Mouse (Mus musculus) right cerebral cortex, postnatal 14 days (tissue): ENCODE measurements around the gene Cnbp.

Experiments
- DNase-seq: peaks from one replicate; pipeline ENCODE4 v3.0.0; 2022

The Cnbp gene

DNA sequence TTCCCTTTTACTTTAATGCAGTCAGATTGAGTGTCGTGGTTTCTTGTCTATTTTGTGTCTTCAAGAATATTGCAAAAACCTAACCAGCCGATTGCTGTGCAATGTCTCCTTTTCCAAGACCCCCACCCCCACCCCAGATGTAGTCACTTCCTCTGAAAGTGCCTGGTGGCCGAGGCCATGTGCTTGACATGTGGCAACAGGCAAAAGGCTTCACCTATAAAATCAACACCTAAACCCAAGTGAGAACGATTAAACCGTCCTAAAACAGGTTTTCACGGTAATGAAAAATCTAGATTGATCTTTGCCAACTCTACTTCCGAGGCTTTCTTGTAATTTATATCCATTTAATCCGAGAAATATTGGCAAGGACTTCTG lies 1.1 kb downstream of the Cnbp start:
- DNase-seq, result no peak

DNA sequence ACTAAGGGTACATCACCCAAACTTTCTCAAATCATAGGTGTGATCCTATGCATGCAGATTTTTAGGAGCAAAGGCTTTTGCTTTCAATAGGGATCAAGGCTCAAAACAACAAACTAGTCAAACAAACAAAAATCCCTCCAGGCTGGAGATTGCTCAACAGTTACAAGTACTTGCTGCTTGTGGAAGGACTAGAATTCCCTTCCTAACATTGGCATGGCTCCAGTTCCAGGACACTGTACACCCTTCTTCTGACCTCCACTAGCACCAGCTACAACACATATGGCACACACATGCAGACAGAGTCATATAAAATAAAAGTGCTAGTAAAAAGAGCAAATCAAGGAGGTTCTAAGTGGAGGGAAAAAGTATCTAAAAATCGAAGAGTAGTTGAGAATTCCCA lies 4.1 kb downstream of the Cnbp start:
- no peak for DNase-seq

- no peak for DNase-seq
These were observed 5.7 kb downstream of the Cnbp start for GRCm38 (mm10) chr6:87845031-87845695.

- DNase-seq, result no peak
These were observed 8.7 kb downstream of the Cnbp start for GRCm38 (mm10) chr6:87842254-87842653.

DNA sequence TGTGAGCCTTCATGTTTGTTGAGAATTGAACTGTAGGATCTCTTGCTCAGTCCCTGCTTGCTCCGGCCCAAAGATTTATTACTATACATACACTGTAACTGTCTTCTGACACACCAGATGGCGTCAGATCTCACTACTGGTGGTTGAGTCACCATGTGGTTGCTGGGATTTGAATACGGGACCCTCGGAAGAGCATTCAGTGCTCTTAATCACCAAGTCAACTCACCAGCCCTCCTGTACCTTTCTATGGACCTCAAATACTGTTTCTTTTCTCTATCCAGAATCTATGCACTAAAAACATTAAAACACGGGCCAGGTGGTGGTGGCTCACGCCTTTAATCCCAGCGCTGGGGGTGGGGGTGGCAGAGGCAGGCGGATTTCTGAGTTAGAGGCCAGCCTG lies 9.3 kb downstream of the Cnbp start:
- DNase-seq, result no peak

GRCm38 (mm10) chr6:87839797-87840341 lies 11.0 kb downstream of the Cnbp start:
- no peak for DNase-seq

GRCm38 (mm10) chr6:87838551-87839197 lies 12.2 kb downstream of the Cnbp start, which contains the start of gene Isy1:
TSS of gene Isy1 (minus strand) at chr6:87838798.
- DNase-seq, result peak; percentile 92

- DNase-seq, result no peak
These were observed 15.2 kb downstream of the Cnbp start, which contains the start of gene Gm45140 for GRCm38 (mm10) chr6:87835695-87836094. TSS of gene Gm45140 (minus strand) at chr6:87835795.

DNA sequence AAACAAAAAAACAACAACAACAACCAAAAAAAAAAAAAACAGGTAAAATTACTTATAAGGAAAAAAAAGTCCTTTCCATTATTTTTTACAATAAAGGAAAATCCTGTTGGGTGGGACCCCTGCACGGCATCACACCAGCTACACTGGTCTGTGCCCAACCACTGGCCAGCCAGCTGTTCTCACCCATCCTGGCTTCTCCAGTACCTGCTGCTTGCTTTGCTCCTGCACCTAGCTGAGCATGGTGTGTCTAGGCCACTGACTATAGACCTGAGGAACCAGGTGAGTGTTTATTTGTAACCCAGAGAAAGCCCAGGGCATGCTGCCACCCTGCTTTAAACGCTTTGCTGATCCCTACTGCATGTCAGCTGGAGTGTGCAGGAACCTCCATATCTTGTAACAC lies 30.5 kb downstream of the Cnbp start:
- DNase-seq, result no peak

DNA sequence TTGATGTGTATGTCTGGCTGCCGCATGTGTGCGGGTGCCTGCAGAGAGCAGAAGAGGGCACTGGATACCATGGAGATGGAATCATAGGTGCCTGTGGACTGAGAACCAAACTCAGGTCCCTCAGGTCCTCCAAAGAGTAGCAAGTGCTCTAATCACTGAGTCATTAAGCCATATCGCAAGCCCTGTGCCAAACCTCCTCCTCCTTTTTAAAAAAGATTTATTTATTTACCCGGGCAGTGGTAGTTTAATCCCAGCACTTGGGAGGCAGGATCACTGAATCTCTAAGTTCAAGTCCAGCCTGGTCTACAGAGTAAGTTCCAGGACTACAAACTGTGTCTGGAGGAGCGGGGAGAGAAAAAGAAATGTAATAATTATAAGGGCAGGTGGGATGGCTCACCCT lies 36.4 kb downstream of the Cnbp start:
- DNase-seq, result no peak

GRCm38 (mm10) chr6:87812656-87813055 lies 38.2 kb downstream of the Cnbp start:
- DNase-seq, result no peak

DNA sequence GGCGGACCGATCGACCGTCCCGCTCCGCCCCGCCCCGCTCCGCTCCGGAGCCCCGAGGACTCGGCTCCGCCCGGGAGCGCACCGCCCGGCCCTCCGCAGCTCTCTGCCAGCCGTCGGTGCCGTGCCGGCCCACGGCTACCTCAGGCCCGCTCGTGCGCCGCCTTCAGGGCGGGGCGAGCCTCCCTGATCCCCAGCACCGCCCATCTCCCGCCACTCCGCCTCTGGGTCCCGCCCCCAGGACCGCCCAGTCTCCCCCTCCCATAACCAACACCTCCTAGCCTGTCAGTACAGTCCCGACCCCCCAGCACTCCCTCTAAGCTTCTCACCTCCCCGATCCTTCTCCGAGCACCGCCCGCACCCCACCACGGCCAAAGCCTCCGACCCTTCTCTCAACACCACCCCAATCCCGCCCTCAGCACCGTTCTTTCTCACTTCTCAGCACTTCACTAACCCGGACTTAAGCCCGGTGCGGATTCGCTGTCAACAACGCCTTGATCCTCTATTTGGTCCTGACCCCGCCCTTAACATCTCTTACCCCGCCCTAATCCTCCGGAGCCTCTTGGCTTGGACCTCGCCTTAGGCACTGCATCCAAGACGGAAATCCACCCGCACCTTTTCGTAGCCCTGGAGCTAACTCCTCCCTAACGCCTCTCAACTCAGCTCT lies 39.1 kb downstream of the Cnbp start, which contains the start of gene Rab43:
Gene Rab43 (minus strand): TSS at position 490 of the 664 bp plus-strand sequence.
- DNase-seq, result peak; percentile 88

GRCm38 (mm10) chr6:87810713-87811669 lies 39.9 kb downstream of the Cnbp start:
- DNase-seq, result peak; percentile 44

GRCm38 (mm10) chr6:87810311-87810710 lies 40.6 kb downstream of the Cnbp start:
- DNase-seq, result no peak

DNA sequence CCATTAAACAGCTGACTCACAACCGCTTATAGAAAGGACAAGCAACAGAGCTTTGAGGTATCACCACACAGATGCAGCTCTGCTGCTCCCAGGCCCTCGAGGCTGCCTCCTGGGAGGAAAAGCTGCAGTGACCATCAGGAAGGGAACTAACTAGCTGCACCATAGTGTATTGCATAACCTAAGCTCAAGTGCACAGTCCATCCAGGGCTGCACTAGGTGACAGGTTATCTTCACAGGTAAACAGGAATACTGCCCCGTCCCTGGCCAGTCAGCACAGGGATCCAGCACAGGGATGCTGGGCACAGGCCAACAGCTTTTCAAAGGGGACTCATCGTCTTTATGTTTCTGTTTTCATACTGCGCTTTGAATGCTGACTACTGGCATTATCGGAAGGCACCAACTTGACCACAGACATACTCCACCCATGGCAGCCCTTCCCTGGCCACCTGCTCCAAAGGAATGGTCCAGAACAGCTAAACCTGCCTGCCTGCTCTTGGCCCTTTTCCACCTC lies 41.2 kb downstream of the Cnbp start:
- DNase-seq, result no peak

DNA sequence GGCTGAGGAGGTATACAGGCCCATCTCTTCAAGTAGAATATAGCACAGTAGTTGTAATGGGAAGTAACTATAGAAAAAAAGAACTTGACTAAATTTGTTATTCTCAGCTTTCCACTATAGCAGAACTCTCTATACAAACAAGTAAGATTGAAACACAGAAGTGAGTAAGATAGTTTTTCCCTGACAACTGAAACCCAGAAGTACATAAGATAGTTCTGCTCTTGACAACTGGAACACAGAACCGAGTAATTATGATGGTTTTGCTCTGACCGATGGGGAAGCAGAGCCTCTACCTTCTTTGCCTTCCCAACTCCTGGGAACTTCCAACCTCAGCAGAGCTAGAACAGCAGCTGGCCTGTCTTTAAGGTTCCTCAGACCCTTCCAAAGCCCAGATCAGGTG lies 41.8 kb downstream of the Cnbp start:
- no peak for DNase-seq

- no peak for DNase-seq
These were observed 42.4 kb downstream of the Cnbp start for GRCm38 (mm10) chr6:87808521-87808920.

DNA sequence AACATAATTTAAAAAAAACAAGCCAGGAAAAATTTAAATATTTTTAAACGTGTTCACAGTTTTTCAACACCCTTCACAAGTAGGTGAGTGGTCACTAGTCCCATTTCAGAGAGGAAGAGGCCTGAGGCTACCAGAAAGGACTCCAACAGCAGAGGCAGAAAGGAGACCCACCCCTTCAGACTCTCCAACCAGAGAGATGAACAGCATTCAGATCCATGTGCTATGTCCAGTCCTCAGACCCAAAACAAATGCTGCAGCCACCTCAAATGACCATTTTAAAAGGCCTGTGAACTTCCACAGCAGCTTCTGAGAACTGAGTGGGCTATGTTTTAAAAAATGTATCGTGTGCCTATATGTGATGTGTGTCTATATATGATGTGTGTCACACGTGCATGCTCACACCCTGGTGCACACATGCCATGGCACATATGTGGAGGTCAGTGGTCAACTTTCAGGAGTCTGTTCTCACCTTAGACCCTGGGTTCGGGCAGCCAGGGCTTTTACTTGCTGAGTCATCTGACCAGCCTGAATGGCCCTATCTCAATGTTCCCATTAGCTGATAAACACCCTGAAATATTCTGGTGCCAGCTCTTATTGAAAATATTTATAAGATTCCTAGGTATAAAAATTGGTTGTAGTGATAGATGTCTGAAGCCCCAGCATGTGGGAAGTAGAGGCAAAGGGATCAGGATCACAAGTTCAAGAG lies 43.0 kb downstream of the Cnbp start:
- DNase-seq, result no peak

DNA sequence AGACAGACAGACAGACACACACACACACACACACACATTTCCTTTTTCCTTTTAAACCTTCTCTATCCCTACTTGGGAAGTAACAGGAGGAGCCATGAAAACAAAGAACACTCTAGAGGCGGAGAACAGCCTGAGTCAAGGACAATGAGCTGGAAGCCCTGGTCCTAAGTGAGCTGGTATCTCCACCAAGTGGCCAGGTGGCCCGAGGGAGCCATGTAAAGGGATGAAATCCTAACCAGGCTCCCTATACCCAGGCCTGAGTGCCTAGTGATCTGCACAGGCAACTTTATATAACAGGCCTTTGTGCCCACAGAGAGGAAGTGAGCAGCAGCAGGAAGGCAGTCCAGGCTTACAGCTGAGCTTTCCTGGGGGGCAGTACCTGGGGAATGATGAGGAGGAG lies 44.0 kb downstream of the Cnbp start:
- DNase-seq, result no peak

- DNase-seq, result no peak
These were observed 44.9 kb downstream of the Cnbp start for GRCm38 (mm10) chr6:87806028-87806427.

DNA sequence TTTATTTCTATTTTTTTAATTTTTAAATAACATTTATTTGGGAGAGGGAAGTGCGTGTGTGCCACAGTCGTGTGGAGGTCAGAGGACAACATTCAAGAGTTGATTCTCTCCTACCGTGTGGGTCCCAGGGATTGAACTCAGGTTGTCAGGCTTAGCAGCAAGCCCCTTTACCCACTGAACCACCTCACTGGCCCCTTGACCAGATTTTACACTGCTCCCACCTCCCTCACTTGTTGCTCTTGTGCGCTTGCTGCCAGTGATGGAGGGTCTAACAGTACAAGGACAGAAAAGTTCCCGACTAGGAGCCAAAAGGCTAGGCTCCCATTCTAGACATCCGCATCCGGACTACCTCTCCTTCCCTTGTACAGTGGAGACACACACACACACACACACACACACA lies 45.5 kb downstream of the Cnbp start:
- DNase-seq, result no peak

- DNase-seq, result no peak
These were observed 46.0 kb downstream of the Cnbp start for GRCm38 (mm10) chr6:87804886-87805285.
